Mouse (Mus musculus): ENCODE measurements around the gene Rpl41. TPM values are rescaled to one million over a fixed set of nuclear protein-coding genes. Genes with fewer than 3 reads are reported as not detected.
A peak's percentile ranks its signal among the peaks of the same experiment; 100 is the strongest.

Gene Rpl41
- polyA plus RNA-seq, 1 experiment, result 2,563 TPM

- peaks cover 100% of the 10 kb centered on the region for H3K27me3 ChIP-seq (ENCODE audit: control insufficient read depth)
- H3K36me3 ChIP-seq (ENCODE audit: control insufficient read depth), result no peaks in the 10 kb centered on the region; the same call in 1 of the 2 replicates
- peaks cover 19% of the 10 kb centered on the region for H3K4me1 ChIP-seq (ENCODE audit: control insufficient read depth)
- TF ChIP-seq GATA1 (IDR thresholded peaks at IDR 0.05; ENCODE audit: low read length) (no peak), TAL1 (IDR thresholded peaks at IDR 0.05; ENCODE audit: low read length) (no peak)
- H3K9me3 ChIP-seq (ENCODE audit: control insufficient read depth, low read length), result no peaks in the 10 kb centered on the region; the same call in 1 of the 2 replicates
- peak overlapping the region; percentile 4 for H3K4me3 ChIP-seq (replicated peaks)
Observed at GRCm38 (mm10) chr10:128587697-128588096, 38.6 kb upstream of the Rpl41 start.

- TF ChIP-seq GATA1 (IDR thresholded peaks at IDR 0.05; ENCODE audit: low read length), result no peak
- TF ChIP-seq TAL1 (IDR thresholded peaks at IDR 0.05; ENCODE audit: low read length), result no peak
- Histone ChIP-seq H3K27me3 (ENCODE audit: control insufficient read depth) (peaks cover 96% of the 10 kb centered on the region), H3K4me3 (replicated peaks) (no peak overlapping the region), H3K9me3 (ENCODE audit: control insufficient read depth, low read length) (no peaks in the 10 kb centered on the region; the same call in 1 of the 2 replicates), H3K36me3 (ENCODE audit: control insufficient read depth) (no peaks in the 10 kb centered on the region; the same call in 1 of the 2 replicates), H3K4me1 (ENCODE audit: control insufficient read depth) (peaks cover 19% of the 10 kb centered on the region)
Observed at GRCm38 (mm10) chr10:128587120-128587519, 38.0 kb upstream of the Rpl41 start.

- Histone ChIP-seq H3K4me3 (replicated peaks) (no peak overlapping the region), H3K27me3 (ENCODE audit: control insufficient read depth) (peaks cover 93% of the 10 kb centered on the region)
- no peak for TF ChIP-seq GATA1 (IDR thresholded peaks at IDR 0.05; ENCODE audit: low read length)
- no peak for TF ChIP-seq TAL1 (IDR thresholded peaks at IDR 0.05; ENCODE audit: low read length)
Observed at GRCm38 (mm10) chr10:128586546-128586945, 37.4 kb upstream of the Rpl41 start.

GRCm38 (mm10) chr10:128584386-128584785, 35.3 kb upstream of the Rpl41 start:
- H3K9me3 ChIP-seq (ENCODE audit: control insufficient read depth, low read length), result no peaks in the 10 kb centered on the region; the same call in 1 of the 2 replicates
- H3K4me1 ChIP-seq (ENCODE audit: control insufficient read depth), result peaks cover 8% of the 10 kb centered on the region
- TF ChIP-seq GATA1 (IDR thresholded peaks at IDR 0.05; ENCODE audit: low read length) (no peak), TAL1 (IDR thresholded peaks at IDR 0.05; ENCODE audit: low read length) (no peak)
- peaks cover 76% of the 10 kb centered on the region for H3K27me3 ChIP-seq (ENCODE audit: control insufficient read depth)
- H3K4me3 ChIP-seq (replicated peaks), result no peak overlapping the region
- H3K36me3 ChIP-seq (ENCODE audit: control insufficient read depth), result no peaks in the 10 kb centered on the region; the same call in 1 of the 2 replicates

More at GRCm38 (mm10) chr10:128586546-128586945, 37.4 kb upstream of the Rpl41 start:
- Histone ChIP-seq H3K9me3 (ENCODE audit: control insufficient read depth, low read length) (no peaks in the 10 kb centered on the region; the same call in 1 of the 2 replicates), H3K36me3 (ENCODE audit: control insufficient read depth) (no peaks in the 10 kb centered on the region; the same call in 1 of the 2 replicates), H3K4me1 (ENCODE audit: control insufficient read depth) (peaks cover 19% of the 10 kb centered on the region)

GRCm38 (mm10) chr10:128583644-128584043, 34.5 kb upstream of the Rpl41 start:
- Histone ChIP-seq H3K4me1 (ENCODE audit: control insufficient read depth) (peaks cover 2% of the 10 kb centered on the region), H3K27me3 (ENCODE audit: control insufficient read depth) (peaks cover 68% of the 10 kb centered on the region), H3K9me3 (ENCODE audit: control insufficient read depth, low read length) (no peaks in the 10 kb centered on the region), H3K36me3 (ENCODE audit: control insufficient read depth) (no peaks in the 10 kb centered on the region; the same call in 1 of the 2 replicates), H3K4me3 (replicated peaks) (no peak overlapping the region)
- TF ChIP-seq GATA1 (IDR thresholded peaks at IDR 0.05; ENCODE audit: low read length) (no peak), TAL1 (IDR thresholded peaks at IDR 0.05; ENCODE audit: low read length) (no peak)

- Histone ChIP-seq H3K36me3 (ENCODE audit: control insufficient read depth) (peaks cover 4% of the 10 kb centered on the region; the same call in 1 of the 2 replicates), H3K9me3 (ENCODE audit: control insufficient read depth, low read length) (peaks cover 2% of the 10 kb centered on the region; the same call in 1 of the 2 replicates), H3K4me1 (ENCODE audit: control insufficient read depth) (peaks cover 9% of the 10 kb centered on the region), H3K27me3 (ENCODE audit: control insufficient read depth) (peaks cover 31% of the 10 kb centered on the region), H3K4me3 (replicated peaks) (no peak overlapping the region)
- no peak for TF ChIP-seq GATA1 (IDR thresholded peaks at IDR 0.05; ENCODE audit: low read length)
- TF ChIP-seq TAL1 (IDR thresholded peaks at IDR 0.05; ENCODE audit: low read length), result no peak
Observed at GRCm38 (mm10) chr10:128579731-128580130, 30.6 kb upstream of the Rpl41 start.

GRCm38 (mm10) chr10:128579298-128579697, 30.2 kb upstream of the Rpl41 start:
- Histone ChIP-seq H3K9me3 (ENCODE audit: control insufficient read depth, low read length) (peaks cover 2% of the 10 kb centered on the region; the same call in 1 of the 2 replicates), H3K4me1 (ENCODE audit: control insufficient read depth) (peaks cover 9% of the 10 kb centered on the region), H3K4me3 (replicated peaks) (no peak overlapping the region), H3K27me3 (ENCODE audit: control insufficient read depth) (peaks cover 27% of the 10 kb centered on the region), H3K36me3 (ENCODE audit: control insufficient read depth) (peaks cover 4% of the 10 kb centered on the region; the same call in 1 of the 2 replicates)
- no peak for TF ChIP-seq GATA1 (IDR thresholded peaks at IDR 0.05; ENCODE audit: low read length)
- no peak for TF ChIP-seq TAL1 (IDR thresholded peaks at IDR 0.05; ENCODE audit: low read length)

- H3K27me3 ChIP-seq (ENCODE audit: control insufficient read depth), result peaks cover 22% of the 10 kb centered on the region
- H3K9me3 ChIP-seq (ENCODE audit: control insufficient read depth, low read length), result peaks cover 2% of the 10 kb centered on the region; the same call in 1 of the 2 replicates
- no peak overlapping the region for H3K4me3 ChIP-seq (replicated peaks)
- TF ChIP-seq GATA1 (IDR thresholded peaks at IDR 0.05; ENCODE audit: low read length) (no peak), TAL1 (IDR thresholded peaks at IDR 0.05; ENCODE audit: low read length) (no peak)
- peaks cover 4% of the 10 kb centered on the region; the same call in 1 of the 2 replicates for H3K36me3 ChIP-seq (ENCODE audit: control insufficient read depth)
- peaks cover 7% of the 10 kb centered on the region for H3K4me1 ChIP-seq (ENCODE audit: control insufficient read depth)
Observed at GRCm38 (mm10) chr10:128578330-128578729, 29.2 kb upstream of the Rpl41 start.

- Histone ChIP-seq H3K36me3 (ENCODE audit: control insufficient read depth) (peaks cover 7% of the 10 kb centered on the region; the same call in 1 of the 2 replicates), H3K4me3 (replicated peaks) (no peak overlapping the region), H3K4me1 (ENCODE audit: control insufficient read depth) (peaks cover 7% of the 10 kb centered on the region), H3K27me3 (ENCODE audit: control insufficient read depth) (peaks cover 26% of the 10 kb centered on the region), H3K9me3 (ENCODE audit: control insufficient read depth, low read length) (peaks cover 2% of the 10 kb centered on the region; the same call in 1 of the 2 replicates)
- TF ChIP-seq TAL1 (IDR thresholded peaks at IDR 0.05; ENCODE audit: low read length), result no peak
- no peak for TF ChIP-seq GATA1 (IDR thresholded peaks at IDR 0.05; ENCODE audit: low read length)
Observed at GRCm38 (mm10) chr10:128575063-128575462, 26.0 kb upstream of the Rpl41 start.
